Comparison of ENCODE assay signal across 35 mouse cellular contexts in the genomic region with DNA sequence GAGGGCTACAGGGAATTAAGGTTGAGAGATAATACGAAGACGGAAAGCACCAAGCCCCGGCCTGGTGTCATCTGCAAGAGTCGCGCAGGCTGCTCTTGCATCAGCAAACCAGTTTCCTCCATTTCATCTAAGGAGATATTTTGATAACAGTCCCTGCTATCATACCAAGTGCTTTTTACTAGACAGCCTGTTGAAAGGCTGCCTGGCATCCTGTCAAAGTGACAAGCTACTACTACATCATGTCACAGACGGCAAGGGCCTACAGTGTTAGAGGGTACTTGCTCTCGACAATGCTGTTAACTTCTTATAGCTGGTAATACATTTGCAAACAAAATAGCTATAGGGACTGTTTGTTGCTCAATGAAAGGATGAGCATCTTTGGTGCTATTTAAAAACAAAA.
"Had no signal": no experiment of that assay in that cellular context is flagged by ENCODE, and none has a peak within 500 bp of the region (broad histone marks: within the 10 kb centered on the region; RNA-seq: fewer than 3 reads in every experiment).

No protein-coding gene starts in this region.

- H3K27ac ChIP-seq: heart, embryonic 13.5 days; heart, embryonic 15.5 days; hindbrain, embryonic 10.5 days; hindbrain, embryonic 12.5 days; hindbrain, embryonic 13.5 days; hindbrain, embryonic 14.5 days; hindbrain, embryonic 15.5 days; hindbrain, postnatal 0 days; intestine, embryonic 15.5 days; kidney, embryonic 15.5 days; kidney, postnatal 0 days; layer of hippocampus, adult 2 months; left cerebral cortex, adult 2 months had no signal

- H3K9ac ChIP-seq: heart, embryonic 12.5 days; heart, embryonic 13.5 days; heart, embryonic 15.5 days; hindbrain, embryonic 12.5 days; hindbrain, embryonic 13.5 days; hindbrain, embryonic 14.5 days; hindbrain, embryonic 15.5 days; intestine, embryonic 15.5 days; kidney, embryonic 15.5 days had no signal

- ATAC-seq: hindbrain, embryonic 16.5 days; hindbrain, postnatal 0 days; inflammation-experienced regulatory T-cells, adult 6 months; intestine, embryonic 15.5 days; intestine, embryonic 16.5 days; intestine, postnatal 0 days had no signal

- H3K4me1 ChIP-seq: hindbrain, embryonic 15.5 days; kidney, embryonic 15.5 days had no signal

- H3K4me3 ChIP-seq: heart, embryonic 12.5 days; heart, embryonic 13.5 days; heart, embryonic 15.5 days; hindbrain, embryonic 10.5 days; hindbrain, embryonic 12.5 days; hindbrain, embryonic 13.5 days; hindbrain, embryonic 15.5 days; intestine, embryonic 15.5 days; kidney, embryonic 15.5 days; layer of hippocampus, adult 2 months; left cerebral cortex, adult 2 months had no signal

- DNase-seq: heart, postnatal 10 days; heart, postnatal 14 days; heart, postnatal 36 days; heart, postnatal 4 days; kidney, adult 11 months; kidney, adult 18-20 months; kidney, adult 2 months; kidney, adult 8-10 months; kidney, adult 9 months; kidney, postnatal 10 days; kidney, postnatal 14 days; kidney, postnatal 25 days; kidney, postnatal 36 days; kidney, postnatal 4 days; layer of hippocampus, adult 9-11 months; layer of hippocampus, postnatal 36 days had no signal

- H3K36me3 ChIP-seq: heart, embryonic 12.5 days; heart, embryonic 15.5 days; hindbrain, embryonic 12.5 days; hindbrain, embryonic 13.5 days; hindbrain, embryonic 15.5 days; intestine, embryonic 15.5 days had no signal

- H3K4me2 ChIP-seq: heart, embryonic 11.5 days; heart, embryonic 12.5 days; heart, embryonic 13.5 days; heart, embryonic 15.5 days; hindbrain, embryonic 12.5 days; hindbrain, embryonic 13.5 days; hindbrain, embryonic 14.5 days; hindbrain, embryonic 15.5 days; intestine, embryonic 15.5 days; kidney, embryonic 15.5 days had no signal

- H3K9me3 ChIP-seq: heart, embryonic 12.5 days; heart, embryonic 13.5 days; heart, embryonic 15.5 days; hindbrain, embryonic 10.5 days; hindbrain, embryonic 12.5 days; hindbrain, embryonic 13.5 days; hindbrain, embryonic 15.5 days; intestine, embryonic 15.5 days; kidney, embryonic 15.5 days had no signal

- H3K27me3 ChIP-seq: heart, embryonic 12.5 days; heart, embryonic 13.5 days; heart, embryonic 15.5 days; hindbrain, embryonic 12.5 days; hindbrain, embryonic 13.5 days; hindbrain, embryonic 15.5 days; intestine, embryonic 15.5 days; kidney, embryonic 15.5 days had no signal
